Mouse (Mus musculus) kidney, adult 2 months (tissue): ENCODE data around the gene Plb1.
A peak's percentile ranks its signal among the peaks of the same experiment; 100 is the strongest.

Experiments
- CTCF ChIP-seq: fragments of 200-500 bp; conservative IDR thresholded peaks from 2 replicates; pipeline ENCODE4 v1.5.1; 2011; ENCODE audit warnings: low read depth, mild to moderate bottlenecking, control low read depth, low read length, moderate library complexity, mixed read lengths; ENCODE audit not compliant: insufficient read depth, insufficient read length
- POLR2A ChIP-seq: fragments of 200-500 bp; IDR thresholded peaks from one replicate; pipeline ENCODE4 v1.6.1; 2011; ENCODE audit warnings: low read depth, low read length, control low read depth

DNA sequence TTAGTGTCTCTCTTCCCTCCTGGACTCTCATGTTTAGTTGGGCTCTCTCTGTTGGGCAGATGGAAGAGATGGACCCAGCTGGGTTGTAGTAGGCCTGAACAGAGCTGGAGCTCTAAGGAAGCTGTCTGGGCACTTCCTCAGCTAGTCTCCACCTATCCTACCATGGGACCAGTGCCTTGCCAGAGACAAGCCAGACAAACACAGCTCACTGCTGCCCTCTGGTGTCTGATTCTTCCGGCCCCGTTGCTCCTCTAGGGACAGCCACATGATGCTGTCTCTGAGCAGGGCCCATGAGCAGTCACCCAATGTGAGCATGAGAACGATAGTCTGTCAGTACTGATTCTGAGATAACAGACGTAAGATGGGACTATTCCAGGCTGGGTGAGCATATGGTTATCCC is 34.8 kb upstream of the Plb1 start:
- TF ChIP-seq CTCF: peak; percentile 98
- TF ChIP-seq POLR2A: no peak
